Mouse (Mus musculus) liver, postnatal 0 days (tissue): ENCODE measurements at regions not wholly inside any gene's neighbourhood (a gene's known extent, or its start where the extent isn't known, plus 50 kb on each side); places are given as distances from the start of the nearest gene placed in this dataset.

Source experiments
- ATAC-seq: fragments of 200-750 bp; cut with Nextera tagmentation; 2 replicates; pipeline ENCODE4 v1.8.0; 2017; ENCODE audit warnings: mild to moderate bottlenecking, moderate library complexity
- DNase-seq: peaks from one replicate; pipeline ENCODE4 v3.0.0-alpha.2; 2016
- H3K27ac ChIP-seq: fragments of 300-500 bp; sonication (generic); 2 replicates; pipeline ENCODE4 v1.5.1; 2014; ENCODE audit warnings: antibody characterized with exemption, moderate library complexity, mild to moderate bottlenecking, low read depth
- H3K27me3 ChIP-seq: fragments of 300-500 bp; sonication (generic); 2 replicates; pipeline ENCODE4 v1.6.1; 2014; ENCODE audit warnings: low read length, control low read depth, mixed read lengths; ENCODE audit not compliant: insufficient read depth
- H3K36me3 ChIP-seq: fragments of 300-500 bp; sonication (generic); replicated peaks from 2 replicates; pipeline ENCODE4 v1.6.1; 2014; ENCODE audit warnings: mild to moderate bottlenecking, control low read depth, low read length, moderate library complexity, mixed read lengths; ENCODE audit not compliant: insufficient read depth
- H3K4me1 ChIP-seq: fragments of 300-500 bp; sonication (generic); 2 replicates; pipeline ENCODE4 v1.6.1; 2014; ENCODE audit warnings: antibody characterized with exemption, mild to moderate bottlenecking, control low read depth; ENCODE audit not compliant: insufficient read depth
- H3K4me2 ChIP-seq: fragments of 300-500 bp; sonication (generic); 2 replicates; pipeline ENCODE4 v1.6.1; 2014; ENCODE audit warnings: low read depth, mild to moderate bottlenecking, low read length, moderate library complexity, mixed read lengths
- H3K4me3 ChIP-seq: fragments of 300-500 bp; sonication (generic); 2 replicates; pipeline ENCODE4 v1.5.1; 2014; ENCODE audit warnings: low read depth, low read length
- H3K9ac ChIP-seq: fragments of 300-500 bp; sonication (generic); replicated peaks from 2 replicates; pipeline ENCODE4 v1.6.1; 2014; ENCODE audit warnings: mild to moderate bottlenecking, moderate library complexity
- H3K9me3 ChIP-seq: fragments of 300-500 bp; sonication (generic); 2 replicates; pipeline ENCODE4 v1.6.1; 2016; ENCODE audit warnings: mild to moderate bottlenecking, control low read depth, low read length, mixed read lengths
- CTCF ChIP-seq: sonication (generic); IDR thresholded peaks from 2 replicates; pipeline ENCODE4 v1.5.1; 2016; ENCODE audit warnings: antibody characterized with exemption, low read depth
- EP300 ChIP-seq: IDR thresholded peaks from 2 replicates; pipeline ENCODE4 v1.6.1; 2016; ENCODE audit warnings: antibody characterized with exemption, low read depth, mild to moderate bottlenecking
- WGBS: fragments of 180-500 bp; shearing (Covaris S2); extraction: QIAGEN DNeasy Blood & Tissue Kit; methylation state at CpG from one replicate; pipeline ENCODE4 v1.1.7; 2014; ENCODE audit not compliant: insufficient replicate concordance; 5-methylcytosine and 5-hydroxymethylcytosine counted together

DNA sequence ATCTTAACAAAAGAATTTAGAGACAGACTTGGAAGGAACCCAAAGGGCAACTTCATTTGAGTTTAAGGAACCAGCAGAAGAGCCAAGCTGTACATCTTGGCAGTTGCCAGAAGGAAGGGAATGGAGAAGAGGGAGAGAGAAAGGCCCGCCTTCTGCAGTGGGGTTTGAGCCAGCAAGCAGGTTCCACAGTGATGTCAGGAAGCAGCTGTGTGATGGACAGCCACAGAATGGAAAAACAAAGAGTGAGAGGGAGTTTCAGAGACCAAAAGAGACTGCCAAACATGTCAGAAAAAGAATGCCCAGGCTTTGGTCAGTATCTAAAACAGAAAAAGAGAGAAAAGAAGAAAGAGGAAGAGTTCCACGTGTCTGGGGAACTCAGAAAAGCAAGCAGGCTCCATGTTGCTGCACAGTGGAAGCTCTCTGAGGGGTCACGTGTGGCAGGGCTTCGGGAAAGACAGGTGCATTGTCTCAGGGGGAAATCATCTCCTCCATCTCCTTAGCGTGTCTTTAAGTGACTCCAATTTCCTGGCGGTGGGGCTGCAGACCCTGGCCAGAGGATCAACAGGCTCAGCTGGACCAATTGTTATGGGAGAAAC lies 203.7 kb upstream of the Egln3 start:
- whole genome bisulfite sequencing, result 49% methylated on average over 6 of the region's 6 CpGs
- Histone ChIP-seq H3K4me2 (no peak overlapping the region), H3K27me3 (no peaks in the 10 kb centered on the region), H3K9ac (no peak overlapping the region), H3K9me3 (no peaks in the 10 kb centered on the region), H3K4me3 (no peak overlapping the region), H3K4me1 (peaks cover 7% of the 10 kb centered on the region), H3K27ac (no peak overlapping the region), H3K36me3 (no peaks in the 10 kb centered on the region)
- no peak for DNase-seq
- TF ChIP-seq CTCF (no peak), EP300 (no peak)
- ATAC-seq, result no peak

GRCm38 (mm10) chr12:54405066-54405465 lies 201.4 kb upstream of the Egln3 start:
- Histone ChIP-seq H3K9me3 (no peaks in the 10 kb centered on the region), H3K9ac (no peak overlapping the region), H3K36me3 (no peaks in the 10 kb centered on the region), H3K4me1 (peaks cover 7% of the 10 kb centered on the region), H3K27me3 (no peaks in the 10 kb centered on the region), H3K4me2 (peak overlapping the region; percentile 60), H3K4me3 (peak overlapping the region; percentile 24), H3K27ac (peak overlapping the region; percentile 70)
- DNase-seq (peak; percentile 66), ATAC-seq (peak; percentile 76)
- TF ChIP-seq EP300, result no peak
- TF ChIP-seq CTCF, result no peak
- WGBS, result 45% methylated on average over 14 of the region's 14 CpGs

DNA sequence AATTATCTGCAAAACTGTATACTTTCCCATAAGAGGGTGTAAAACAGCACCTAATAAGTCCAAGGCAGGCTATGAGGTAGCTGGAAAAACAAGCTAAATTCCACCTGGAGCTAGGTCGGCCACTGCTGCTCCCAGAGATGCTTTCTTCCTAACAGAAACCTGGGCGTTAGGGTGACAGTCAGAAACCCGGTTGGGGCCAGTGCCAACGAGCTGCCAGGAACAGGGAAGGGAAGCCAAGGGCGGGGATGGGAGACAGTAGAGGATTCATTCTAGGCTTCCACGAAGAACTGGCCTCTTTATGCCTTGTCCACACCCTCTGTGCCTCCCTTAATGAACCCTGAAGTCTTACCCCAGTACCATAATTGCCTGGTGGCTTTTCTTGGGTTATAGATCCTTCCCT lies 198.9 kb upstream of the Egln3 start:
- TF ChIP-seq EP300 (no peak), CTCF (no peak)
- no peak overlapping the region for H3K4me3 ChIP-seq
- H3K36me3 ChIP-seq, result no peaks in the 10 kb centered on the region
- no peak overlapping the region for H3K4me2 ChIP-seq
- no peaks in the 10 kb centered on the region for H3K27me3 ChIP-seq
- H3K4me1 ChIP-seq, result peaks cover 7% of the 10 kb centered on the region
- H3K9me3 ChIP-seq, result no peaks in the 10 kb centered on the region
- H3K9ac ChIP-seq, result no peak overlapping the region
- ATAC-seq, result no peak
- 65% methylated on average over 6 of the region's 6 CpGs for WGBS
- no peak for DNase-seq
- H3K27ac ChIP-seq, result no peak overlapping the region

DNA sequence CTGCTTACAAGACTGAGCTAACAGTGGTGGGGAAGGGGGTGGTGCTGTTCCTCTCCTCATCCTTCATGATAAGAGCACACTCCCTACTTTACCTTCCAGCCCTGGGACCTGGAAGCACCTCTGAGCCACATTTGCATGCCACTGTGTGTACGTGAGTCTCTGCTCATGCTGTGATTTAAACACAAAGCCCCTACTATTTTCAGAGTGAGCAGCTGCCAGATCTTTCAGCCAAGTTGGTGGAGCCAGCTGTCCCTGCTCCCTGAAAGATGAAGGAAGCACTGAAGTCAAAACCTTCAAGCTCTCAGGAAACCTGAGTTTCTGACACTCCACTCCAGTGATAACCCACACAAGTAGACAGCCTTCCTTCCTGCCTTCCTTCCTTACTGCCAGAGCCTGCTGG lies 198.0 kb upstream of the Egln3 start:
- Histone ChIP-seq H3K27ac (no peak overlapping the region), H3K9me3 (no peaks in the 10 kb centered on the region), H3K9ac (no peak overlapping the region), H3K4me3 (no peak overlapping the region), H3K36me3 (no peaks in the 10 kb centered on the region), H3K4me1 (peaks cover 7% of the 10 kb centered on the region), H3K4me2 (no peak overlapping the region), H3K27me3 (no peaks in the 10 kb centered on the region)
- no peak for TF ChIP-seq EP300
- TF ChIP-seq CTCF, result no peak
- DNase-seq (no peak), ATAC-seq (no peak)
- WGBS, result 65% methylated on average over 1 of the region's 1 CpGs

DNA sequence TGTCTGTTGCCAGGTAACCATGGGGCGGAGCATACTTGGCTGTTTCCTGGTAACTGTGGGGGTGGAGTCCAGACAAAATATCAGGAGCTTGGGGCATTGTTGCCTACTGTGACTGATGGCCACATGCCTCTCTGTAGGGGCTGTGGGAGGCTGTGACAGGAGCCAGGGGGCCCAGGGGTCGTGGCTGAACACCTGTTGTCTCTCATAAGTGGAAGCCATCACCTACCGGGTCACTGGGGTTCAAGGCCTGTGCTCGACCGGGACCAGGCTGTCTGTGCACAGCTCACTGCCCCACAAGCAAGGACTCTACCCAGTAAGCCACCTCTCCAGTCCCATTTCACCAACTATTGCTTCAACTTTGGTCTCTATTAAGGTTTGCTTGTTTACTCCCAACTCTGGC lies 196.4 kb upstream of the Egln3 start:
- Histone ChIP-seq H3K4me3 (no peak overlapping the region), H3K36me3 (no peaks in the 10 kb centered on the region), H3K27ac (no peak overlapping the region), H3K9me3 (no peaks in the 10 kb centered on the region), H3K4me2 (no peak overlapping the region), H3K4me1 (peaks cover 4% of the 10 kb centered on the region), H3K27me3 (no peaks in the 10 kb centered on the region), H3K9ac (no peak overlapping the region)
- ATAC-seq, result no peak
- DNase-seq, result no peak
- TF ChIP-seq CTCF (no peak), EP300 (no peak)
- WGBS, result 64% methylated on average over 5 of the region's 5 CpGs

DNA sequence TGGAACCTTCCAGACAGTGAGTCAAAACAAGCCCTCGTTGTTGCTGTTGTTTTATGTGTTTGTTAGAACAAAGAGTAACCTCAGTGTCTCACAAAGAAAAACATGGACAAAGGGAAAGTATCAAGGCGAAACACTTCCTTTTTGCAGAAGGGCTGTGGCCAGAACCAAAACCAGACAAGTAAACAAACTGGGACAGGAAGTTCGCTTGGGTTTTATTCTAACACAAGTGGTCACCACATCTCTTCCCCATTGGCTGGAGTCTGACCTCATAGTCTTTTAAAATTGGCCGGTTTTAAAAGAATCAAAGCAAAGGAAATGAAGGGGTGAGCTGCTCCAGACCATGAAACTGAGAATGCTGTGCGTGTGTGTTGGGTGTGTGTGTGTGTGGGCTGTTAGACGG lies 194.4 kb upstream of the Egln3 start:
- DNase-seq (no peak), ATAC-seq (no peak)
- Histone ChIP-seq H3K36me3 (no peaks in the 10 kb centered on the region), H3K9me3 (no peaks in the 10 kb centered on the region), H3K27me3 (no peaks in the 10 kb centered on the region), H3K27ac (no peak overlapping the region), H3K4me1 (no peaks in the 10 kb centered on the region), H3K9ac (no peak overlapping the region), H3K4me2 (no peak overlapping the region), H3K4me3 (no peak overlapping the region)
- 42% methylated on average over 6 of the region's 6 CpGs for WGBS
- no peak for TF ChIP-seq EP300

GRCm38 (mm10) chr12:54396952-54397351 lies 193.3 kb upstream of the Egln3 start:
- H3K9ac ChIP-seq, result no peak overlapping the region
- H3K36me3 ChIP-seq, result no peaks in the 10 kb centered on the region
- no peaks in the 10 kb centered on the region for H3K27me3 ChIP-seq
- DNase-seq, result no peak
- no peak for TF ChIP-seq EP300
- no peak for TF ChIP-seq CTCF
- H3K4me2 ChIP-seq, result no peak overlapping the region
- H3K9me3 ChIP-seq, result no peaks in the 10 kb centered on the region
- no peaks in the 10 kb centered on the region for H3K4me1 ChIP-seq
- no peak for ATAC-seq
- no peak overlapping the region for H3K27ac ChIP-seq
- H3K4me3 ChIP-seq, result no peak overlapping the region
